Mouse (Mus musculus): Measurements from ENCODE around the gene Kif21b. TPM values are rescaled to one million over a fixed set of nuclear protein-coding genes. Genes with fewer than 3 reads are reported as not detected.

Kif21b gene
- polyA plus RNA-seq (2012; ENCODE audit: insufficient read depth, insufficient read length, low replicate concordance, missing spikeins): 94.8 and 211 TPM in 2 replicates

GRCm38 (mm10) chr1:136130951-136131558, at the start of gene Kif21b:
Kif21b (plus strand) TSS chr1:136131389.
- TF ChIP-seq POLR2A (IDR thresholded peaks at IDR 0.05; ENCODE audit: insufficient read depth, low read depth, low read length) (peak; percentile 89), CTCF (IDR thresholded peaks at IDR 0.05; ENCODE audit: insufficient read depth, low read depth, low read length) (no peak; the same call in 1 of the 2 replicates)
- Histone ChIP-seq H3K4me3 (ENCODE audit: insufficient read depth, low read depth, low read length) (peak within 1 kb of the TSS; percentile 93), H3K4me1 (ENCODE audit: control insufficient read depth, insufficient read depth, low read length) (peaks cover 58% of the 10 kb centered on the region), H3K27ac (ENCODE audit: insufficient read depth, low read depth, low read length) (peak within 1 kb of the TSS; percentile 88)
- WGBS: under 1% methylated on average over 41 of the region's 42 CpGs

GRCm38 (mm10) chr1:136085988-136086685, 45.1 kb upstream of the Kif21b start:
- Histone ChIP-seq H3K4me1 (ENCODE audit: control insufficient read depth, insufficient read depth, low read length) (peaks cover 5% of the 10 kb centered on the region; the same call in 1 of the 2 replicates), H3K4me3 (ENCODE audit: insufficient read depth, low read depth, low read length) (no peak overlapping the region), H3K27ac (ENCODE audit: insufficient read depth, low read depth, low read length) (no peak overlapping the region)
- 87% methylated on average over 3 of the region's 3 CpGs for WGBS
- TF ChIP-seq POLR2A (IDR thresholded peaks at IDR 0.05; ENCODE audit: insufficient read depth, low read depth, low read length): no peak
- no peak for TF ChIP-seq CTCF (IDR thresholded peaks at IDR 0.05; ENCODE audit: insufficient read depth, low read depth, low read length)

- Histone ChIP-seq H3K4me1 (ENCODE audit: control insufficient read depth, insufficient read depth, low read length) (peaks cover 5% of the 10 kb centered on the region; the same call in 1 of the 2 replicates), H3K27ac (ENCODE audit: insufficient read depth, low read depth, low read length) (no peak overlapping the region), H3K4me3 (ENCODE audit: insufficient read depth, low read depth, low read length) (no peak overlapping the region)
- TF ChIP-seq POLR2A (IDR thresholded peaks at IDR 0.05; ENCODE audit: insufficient read depth, low read depth, low read length): no peak
- TF ChIP-seq CTCF (IDR thresholded peaks at IDR 0.05; ENCODE audit: insufficient read depth, low read depth, low read length): no peak
- 47% methylated on average over 9 of the region's 9 CpGs for WGBS
These were observed 41.6 kb upstream of the Kif21b start for GRCm38 (mm10) chr1:136089368-136090165.

- no peak overlapping the region for H3K4me3 ChIP-seq (ENCODE audit: insufficient read depth, low read depth, low read length)
- no peak overlapping the region for H3K27ac ChIP-seq (ENCODE audit: insufficient read depth, low read depth, low read length)
- H3K4me1 ChIP-seq (ENCODE audit: control insufficient read depth, insufficient read depth, low read length): peaks cover 5% of the 10 kb centered on the region; the same call in 1 of the 2 replicates
- WGBS: 90% methylated on average over 3 of the region's 3 CpGs
- TF ChIP-seq POLR2A (IDR thresholded peaks at IDR 0.05; ENCODE audit: insufficient read depth, low read depth, low read length) (no peak), CTCF (IDR thresholded peaks at IDR 0.05; ENCODE audit: insufficient read depth, low read depth, low read length) (no peak)
These were observed 37.5 kb upstream of the Kif21b start for GRCm38 (mm10) chr1:136093726-136094125.

- no peak overlapping the region for H3K4me3 ChIP-seq (ENCODE audit: insufficient read depth, low read depth, low read length)
These were observed 36.4 kb upstream of the Kif21b start for GRCm38 (mm10) chr1:136094807-136095206.

GRCm38 (mm10) chr1:136102094-136102493, 29.1 kb upstream of the Kif21b start:
- H3K27ac ChIP-seq (ENCODE audit: insufficient read depth, low read depth, low read length): no peak overlapping the region
- TF ChIP-seq POLR2A (IDR thresholded peaks at IDR 0.05; ENCODE audit: insufficient read depth, low read depth, low read length) (no peak), CTCF (IDR thresholded peaks at IDR 0.05; ENCODE audit: insufficient read depth, low read depth, low read length) (no peak)
- no peak overlapping the region for H3K4me3 ChIP-seq (ENCODE audit: insufficient read depth, low read depth, low read length)
- 75% methylated on average over 4 of the region's 4 CpGs for WGBS
- H3K4me1 ChIP-seq (ENCODE audit: control insufficient read depth, insufficient read depth, low read length): peaks cover 5% of the 10 kb centered on the region; the same call in 1 of the 2 replicates

More at GRCm38 (mm10) chr1:136094807-136095206, 36.4 kb upstream of the Kif21b start:
- Histone ChIP-seq H3K4me1 (ENCODE audit: control insufficient read depth, insufficient read depth, low read length) (0 out of 2 replicates have a peak, but pooled peaks cover 1% of the 10 kb centered on the region), H3K27ac (ENCODE audit: insufficient read depth, low read depth, low read length) (no peak overlapping the region)
- 82% methylated on average over 5 of the region's 5 CpGs for WGBS
- TF ChIP-seq CTCF (IDR thresholded peaks at IDR 0.05; ENCODE audit: insufficient read depth, low read depth, low read length) (no peak), POLR2A (IDR thresholded peaks at IDR 0.05; ENCODE audit: insufficient read depth, low read depth, low read length) (no peak)

- Histone ChIP-seq H3K4me3 (ENCODE audit: insufficient read depth, low read depth, low read length) (no peak overlapping the region), H3K4me1 (ENCODE audit: control insufficient read depth, insufficient read depth, low read length) (peaks cover 5% of the 10 kb centered on the region; the same call in 1 of the 2 replicates), H3K27ac (ENCODE audit: insufficient read depth, low read depth, low read length) (no peak overlapping the region)
- WGBS: 79% methylated on average over 3 of the region's 3 CpGs
- TF ChIP-seq CTCF (IDR thresholded peaks at IDR 0.05; ENCODE audit: insufficient read depth, low read depth, low read length): no peak
- TF ChIP-seq POLR2A (IDR thresholded peaks at IDR 0.05; ENCODE audit: insufficient read depth, low read depth, low read length): no peak
These were observed 28.6 kb upstream of the Kif21b start for GRCm38 (mm10) chr1:136102551-136102950.

GRCm38 (mm10) chr1:136102981-136103380, 28.2 kb upstream of the Kif21b start:
- 69% methylated on average over 2 of the region's 2 CpGs for WGBS
- TF ChIP-seq CTCF (IDR thresholded peaks at IDR 0.05; ENCODE audit: insufficient read depth, low read depth, low read length): no peak
- TF ChIP-seq POLR2A (IDR thresholded peaks at IDR 0.05; ENCODE audit: insufficient read depth, low read depth, low read length): no peak
- Histone ChIP-seq H3K27ac (ENCODE audit: insufficient read depth, low read depth, low read length) (no peak overlapping the region), H3K4me3 (ENCODE audit: insufficient read depth, low read depth, low read length) (no peak overlapping the region), H3K4me1 (ENCODE audit: control insufficient read depth, insufficient read depth, low read length) (peaks cover 5% of the 10 kb centered on the region; the same call in 1 of the 2 replicates)

Data from olfactory bulb, adult 2 months (tissue).